Mouse (Mus musculus): ENCODE data around the gene Usp38. TPM values are rescaled to one million over a fixed set of nuclear protein-coding genes. Genes with fewer than 3 reads are reported as not detected.
A peak's percentile ranks its signal among the peaks of the same experiment; 100 is the strongest.
"Not testable (repeated sequence)": the region's sequence is repeated elsewhere in the genome, so short reads cannot be mapped to it uniquely, and the experiment has no call there.

Usp38 gene
- polyA plus RNA-seq (2015; fragmentation: Nextera tagmentation; extraction: Ambion mirVana), result 18.3 and 18.5 TPM in 2 replicates

- H3K36me3 ChIP-seq, result peaks cover 4% of the 10 kb centered on the region; the same call in 1 of the 2 replicates
- peak within 1 kb of the TSS; percentile 92 for H3K9ac ChIP-seq
- H3K4me2 ChIP-seq, result peak within 1 kb of the TSS; percentile 100
- peaks cover 47% of the 10 kb centered on the region for H3K4me1 ChIP-seq (replicated peaks)
- ATAC-seq (ENCODE audit: low read depth), result peak; percentile 99
- WGBS, result 4% methylated on average over 56 of the region's 57 CpGs
- peak within 1 kb of the TSS; percentile 99 for H3K4me3 ChIP-seq
- H3K27ac ChIP-seq (replicated peaks), result peak within 1 kb of the TSS; percentile 96
- H3K27me3 ChIP-seq, result no peaks in the 10 kb centered on the region
- H3K9me3 ChIP-seq, result no peaks in the 10 kb centered on the region
Observed at GRCm38 (mm10) chr8:81014789-81015699, at the start of gene Usp38. Gene Usp38, minus strand, starts transcription at chr8:81014928.

- no peaks in the 10 kb centered on the region for H3K9me3 ChIP-seq
- 73% methylated on average over 3 of the region's 3 CpGs for WGBS
- H3K27ac ChIP-seq (replicated peaks), result no peak overlapping the region
- H3K27me3 ChIP-seq, result no peaks in the 10 kb centered on the region
- H3K4me1 ChIP-seq (replicated peaks), result no peaks in the 10 kb centered on the region
- H3K4me3 ChIP-seq, result no peak overlapping the region
- ATAC-seq (ENCODE audit: low read depth), result no peak
- no peak overlapping the region for H3K4me2 ChIP-seq
- H3K36me3 ChIP-seq, result no peaks in the 10 kb centered on the region
- no peak overlapping the region for H3K9ac ChIP-seq
Observed at GRCm38 (mm10) chr8:81062566-81062965, 47.8 kb upstream of the Usp38 start.

- H3K27ac ChIP-seq (replicated peaks), result no peak overlapping the region
- no peaks in the 10 kb centered on the region for H3K36me3 ChIP-seq
- ATAC-seq (ENCODE audit: low read depth), result 0 out of 2 replicates have a peak, but pooled peaks have one; percentile 43
- H3K9me3 ChIP-seq, result no peaks in the 10 kb centered on the region
- H3K4me1 ChIP-seq (replicated peaks), result no peaks in the 10 kb centered on the region
- H3K4me3 ChIP-seq, result no peak overlapping the region
- no peaks in the 10 kb centered on the region for H3K27me3 ChIP-seq
- H3K4me2 ChIP-seq, result no peak overlapping the region
- H3K9ac ChIP-seq, result no peak overlapping the region
- WGBS, result 49% methylated on average over 3 of the region's 3 CpGs
Observed at GRCm38 (mm10) chr8:81061950-81062349, 47.2 kb upstream of the Usp38 start.

GRCm38 (mm10) chr8:81044201-81044600, 29.5 kb upstream of the Usp38 start:
- no peak overlapping the region for H3K27ac ChIP-seq (replicated peaks)
- WGBS, result 44% methylated on average over 3 of the region's 3 CpGs

GRCm38 (mm10) chr8:81027991-81028390, 13.3 kb upstream of the Usp38 start:
- peaks cover 10% of the 10 kb centered on the region; the same call in 1 of the 2 replicates for H3K9me3 ChIP-seq
- H3K4me2 ChIP-seq, result no peak overlapping the region
- no peaks in the 10 kb centered on the region for H3K27me3 ChIP-seq
- H3K4me1 ChIP-seq (replicated peaks), result no peaks in the 10 kb centered on the region
- ATAC-seq (ENCODE audit: low read depth), result no peak
- WGBS, result 54% methylated on average over 2 of the region's 2 CpGs
- H3K27ac ChIP-seq (replicated peaks), result no peak overlapping the region
- no peaks in the 10 kb centered on the region for H3K36me3 ChIP-seq
- no peak overlapping the region for H3K9ac ChIP-seq
- H3K4me3 ChIP-seq, result no peak overlapping the region

More at GRCm38 (mm10) chr8:81044201-81044600, 29.5 kb upstream of the Usp38 start:
- Histone ChIP-seq H3K4me3 (no peak overlapping the region), H3K9me3 (no peaks in the 10 kb centered on the region), H3K4me2 (no peak overlapping the region), H3K36me3 (no peaks in the 10 kb centered on the region), H3K4me1 (replicated peaks) (no peaks in the 10 kb centered on the region), H3K9ac (no peak overlapping the region), H3K27me3 (no peaks in the 10 kb centered on the region)
- no peak for ATAC-seq (ENCODE audit: low read depth)

GRCm38 (mm10) chr8:81017548-81017947, 2.8 kb upstream of the Usp38 start:
- H3K27ac ChIP-seq (replicated peaks); ATAC-seq (ENCODE audit: low read depth); H3K27me3 ChIP-seq; H3K4me2 ChIP-seq; H3K9me3 ChIP-seq; H3K9ac ChIP-seq; H3K4me3 ChIP-seq; H3K36me3 ChIP-seq: not testable (repeated sequence)
- peaks cover 22% of the 10 kb centered on the region for H3K4me1 ChIP-seq (replicated peaks)
- 92% methylated on average over 8 of the region's 8 CpGs for WGBS

- H3K27me3 ChIP-seq, result no peaks in the 10 kb centered on the region
- 0 out of 2 replicates have a peak, but pooled peaks have one; percentile 4 for ATAC-seq (ENCODE audit: low read depth)
- WGBS, result 4% methylated on average over 45 of the region's 45 CpGs
Observed at GRCm38 (mm10) chr8:81013811-81014530, 757 bp downstream of the Usp38 start.

GRCm38 (mm10) chr8:81012699-81013098, 2.0 kb downstream of the Usp38 start:
- H3K4me1 ChIP-seq (replicated peaks), result peaks cover 48% of the 10 kb centered on the region
- no peak overlapping the region for H3K27ac ChIP-seq (replicated peaks)
- no peaks in the 10 kb centered on the region for H3K9me3 ChIP-seq
- H3K9ac ChIP-seq, result peak overlapping the region; percentile 92
- H3K27me3 ChIP-seq, result no peaks in the 10 kb centered on the region
- ATAC-seq (ENCODE audit: low read depth), result no peak
- 83% methylated on average over 2 of the region's 2 CpGs for WGBS
- peaks cover 16% of the 10 kb centered on the region for H3K36me3 ChIP-seq
- H3K4me2 ChIP-seq, result peak overlapping the region; percentile 100
- peak overlapping the region; percentile 99 for H3K4me3 ChIP-seq

More at GRCm38 (mm10) chr8:81013811-81014530, 757 bp downstream of the Usp38 start:
- H3K4me3 ChIP-seq, result peak overlapping the region; percentile 99
- H3K9ac ChIP-seq, result peak overlapping the region; percentile 92
- peak overlapping the region; percentile 100 for H3K4me2 ChIP-seq
- H3K27ac ChIP-seq (replicated peaks), result peak overlapping the region; percentile 84
- H3K9me3 ChIP-seq, result no peaks in the 10 kb centered on the region
- peaks cover 8% of the 10 kb centered on the region; the same call in 1 of the 2 replicates for H3K36me3 ChIP-seq
- peaks cover 48% of the 10 kb centered on the region for H3K4me1 ChIP-seq (replicated peaks)

GRCm38 (mm10) chr8:81012031-81012560, 2.6 kb downstream of the Usp38 start:
- peaks cover 20% of the 10 kb centered on the region for H3K36me3 ChIP-seq
- H3K9ac ChIP-seq, result peak overlapping the region; percentile 47; the same call in 1 of the 2 replicates
- peak overlapping the region; percentile 14; the same call in 1 of the 2 replicates for H3K4me3 ChIP-seq
- H3K27me3 ChIP-seq, result no peaks in the 10 kb centered on the region
- WGBS, result 85% methylated on average over 4 of the region's 4 CpGs
- H3K4me1 ChIP-seq (replicated peaks), result peaks cover 48% of the 10 kb centered on the region
- H3K4me2 ChIP-seq, result peak overlapping the region; percentile 100
- no peak for ATAC-seq (ENCODE audit: low read depth)
- no peaks in the 10 kb centered on the region for H3K9me3 ChIP-seq
- H3K27ac ChIP-seq (replicated peaks), result no peak overlapping the region

- Histone ChIP-seq H3K4me1 (replicated peaks) (peaks cover 40% of the 10 kb centered on the region), H3K4me2 (no peak overlapping the region), H3K27me3 (no peaks in the 10 kb centered on the region), H3K9ac (no peak overlapping the region), H3K36me3 (peaks cover 28% of the 10 kb centered on the region), H3K27ac (replicated peaks) (no peak overlapping the region), H3K4me3 (no peak overlapping the region), H3K9me3 (no peaks in the 10 kb centered on the region)
- ATAC-seq (ENCODE audit: low read depth), result no peak
- WGBS, result 89% methylated on average over 5 of the region's 5 CpGs
Observed at GRCm38 (mm10) chr8:81010386-81010785, 4.3 kb downstream of the Usp38 start.

GRCm38 (mm10) chr8:81005114-81005513, 9.6 kb downstream of the Usp38 start:
- Histone ChIP-seq H3K9me3 (no peaks in the 10 kb centered on the region), H3K9ac (no peak overlapping the region), H3K36me3 (peaks cover 64% of the 10 kb centered on the region), H3K4me3 (no peak overlapping the region), H3K27me3 (no peaks in the 10 kb centered on the region), H3K27ac (replicated peaks) (no peak overlapping the region), H3K4me2 (no peak overlapping the region), H3K4me1 (replicated peaks) (0 out of 2 replicates have a peak, but pooled peaks cover 1% of the 10 kb centered on the region)
- WGBS, result 88% methylated on average over 1 of the region's 1 CpGs
- no peak for ATAC-seq (ENCODE audit: low read depth)
